Mouse (Mus musculus): ENCODE data around the gene Plk5. TPM values are rescaled to one million over a fixed set of nuclear protein-coding genes. Genes with fewer than 3 reads are reported as not detected.

Gene Plk5
- total and polyA plus RNA-seq, 3 experiments, result not detected

GRCm38 (mm10) chr10:80392687-80393086 lies 36.4 kb downstream of the Plk5 start:
- dilution Hi-C loops (cut with MboI; ENCODE audit: extremely low pct_ligation_motif_present, extremely low pct_unique_long_range_greater_than_20kb, low sequenced_read_pairs), result no loop called here
- Histone ChIP-seq H3K4me3 (replicated peaks in 1 of 3; ENCODE audit: low read depth in 2 of 3, low read length in 2 of 3, poor library complexity in 1 of 3) (no peak overlapping the region), H3K4me1 (ENCODE audit: control insufficient read depth in 1 of 2, insufficient read depth in 2 of 2) (peaks cover 23 to 50% of the 10 kb centered on the region in 2 experiments), H3K79me2 (replicated peaks; ENCODE audit: control insufficient read depth, extremely low read depth, insufficient read depth, poor library complexity, severe bottlenecking) (peaks cover 18% of the 10 kb centered on the region), H3K9ac (ENCODE audit: insufficient read depth, low read depth) (no peak overlapping the region), H3K4me2 (ENCODE audit: insufficient read depth, low read depth, poor library complexity, severe bottlenecking) (no peak overlapping the region), H3K9me3 (replicated peaks; ENCODE audit: low read length) (no peaks in the 10 kb centered on the region), H3K27me3 (replicated peaks) (no peaks in the 10 kb centered on the region), H3K27ac (ENCODE audit: insufficient read depth, low read depth) (no peak overlapping the region), H3K36me3 (replicated peaks in 1 of 2; ENCODE audit: control insufficient read depth in 1 of 2, insufficient read depth in 1 of 2, low read length in 1 of 2) (peaks cover 43 to 71% of the 10 kb centered on the region in 2 experiments)
- in situ Hi-C loops (cut with MboI; ENCODE audit: low pct_ligation_motif_present, low pct_unique_long_range_greater_than_20kb, low sequenced_read_pairs), result no loop called here
- no peak for DNase-seq (ENCODE audit: extremely low read depth)
- no peak for TF ChIP-seq KAT2A (IDR thresholded peaks at IDR 0.05; ENCODE audit: insufficient replicate concordance, low read length)
- no peak for TF ChIP-seq MYC (IDR thresholded peaks at IDR 0.05; ENCODE audit: low read depth, low read length)
- no peak for TF ChIP-seq ELF1 (IDR thresholded peaks at IDR 0.05; ENCODE audit: low read depth, low read length)
- no peak for TF ChIP-seq NRF1 (IDR thresholded peaks at IDR 0.05; ENCODE audit: low read depth, low read length)
- no peak for TF ChIP-seq ETS1 (conservative IDR thresholded peaks at IDR 0.05; ENCODE audit: low read depth, low read length)
- TF ChIP-seq SMC3 (IDR thresholded peaks at IDR 0.05; ENCODE audit: low read depth, low read length), result no peak
- TF ChIP-seq ZMIZ1 (IDR thresholded peaks at IDR 0.05; ENCODE audit: low read depth, low read length), result no peak
- TF ChIP-seq JUN (IDR thresholded peaks at IDR 0.05; ENCODE audit: insufficient read depth, low read depth, low read length), result no peak
- no peak for TF ChIP-seq ZKSCAN1 (IDR thresholded peaks at IDR 0.05; ENCODE audit: borderline replicate concordance, low read depth, low read length)
- no peak for TF ChIP-seq TCF12 (IDR thresholded peaks at IDR 0.05; ENCODE audit: low read depth, low read length)
- TF ChIP-seq RCOR1 (conservative IDR thresholded peaks at IDR 0.05; ENCODE audit: low read depth, low read length), result no peak
- no peak for TF ChIP-seq POLR2AphosphoS2 (IDR thresholded peaks at IDR 0.05; ENCODE audit: low read depth, low read length)
- TF ChIP-seq RAD21 (IDR thresholded peaks at IDR 0.05; ENCODE audit: low read depth, low read length), result no peak
- TF ChIP-seq POLR2A (IDR thresholded peaks at IDR 0.05; ENCODE audit: low read depth, low read length), result no peak
- no peak for TF ChIP-seq PAX5 (IDR thresholded peaks at IDR 0.05; ENCODE audit: low read length)
- TF ChIP-seq MAZ (IDR thresholded peaks at IDR 0.05; ENCODE audit: low read depth, low read length), result no peak
- no peak for TF ChIP-seq ZNF384 (IDR thresholded peaks at IDR 0.05; ENCODE audit: low read depth, low read length)
- no peak for TF ChIP-seq TBP (conservative IDR thresholded peaks at IDR 0.05; ENCODE audit: low read depth, low read length)

GRCm38 (mm10) chr10:80395025-80395627 lies 38.9 kb downstream of the Plk5 start:
- Histone ChIP-seq H3K9me3 (replicated peaks; ENCODE audit: low read length) (no peaks in the 10 kb centered on the region), H3K27ac (ENCODE audit: insufficient read depth, low read depth) (no peak overlapping the region), H3K4me3 (replicated peaks in 1 of 3; ENCODE audit: low read depth in 2 of 3, low read length in 2 of 3, poor library complexity in 1 of 3) (no peak overlapping the region), H3K4me1 (ENCODE audit: control insufficient read depth in 1 of 2, insufficient read depth in 2 of 2) (peaks cover 15 to 36% of the 10 kb centered on the region in 2 experiments), H3K79me2 (replicated peaks; ENCODE audit: control insufficient read depth, extremely low read depth, insufficient read depth, poor library complexity, severe bottlenecking) (peaks cover 18% of the 10 kb centered on the region), H3K36me3 (replicated peaks in 1 of 2; ENCODE audit: control insufficient read depth in 1 of 2, insufficient read depth in 1 of 2, low read length in 1 of 2) (peaks cover 43 to 64% of the 10 kb centered on the region in 2 experiments), H3K4me2 (ENCODE audit: insufficient read depth, low read depth, poor library complexity, severe bottlenecking) (no peak overlapping the region), H3K27me3 (replicated peaks) (no peaks in the 10 kb centered on the region), H3K9ac (ENCODE audit: insufficient read depth, low read depth) (no peak overlapping the region)
- no peak for DNase-seq (ENCODE audit: extremely low read depth)
- dilution Hi-C loops (cut with MboI; ENCODE audit: extremely low pct_ligation_motif_present, extremely low pct_unique_long_range_greater_than_20kb, low sequenced_read_pairs) (no loop called here), in situ Hi-C loops (cut with MboI; ENCODE audit: low pct_ligation_motif_present, low pct_unique_long_range_greater_than_20kb, low sequenced_read_pairs) (no loop called here)
- TF ChIP-seq IRF4 (IDR thresholded peaks at IDR 0.05; ENCODE audit: low read depth, low read length) (no peak), MYC (IDR thresholded peaks at IDR 0.05; ENCODE audit: low read depth, low read length) (no peak), CTCF (conservative IDR thresholded peaks at IDR 0.05 in 1 of 2, IDR thresholded peaks at IDR 0.05 in 1 of 2; ENCODE audit: low read depth in 2 of 2, low read length in 2 of 2) (no peak), ZNF384 (IDR thresholded peaks at IDR 0.05; ENCODE audit: low read depth, low read length) (no peak), JUN (IDR thresholded peaks at IDR 0.05; ENCODE audit: insufficient read depth, low read depth, low read length) (no peak), KAT2A (IDR thresholded peaks at IDR 0.05; ENCODE audit: insufficient replicate concordance, low read length) (no peak), USF2 (conservative IDR thresholded peaks at IDR 0.05; ENCODE audit: low read depth, low read length) (no peak), USF1 (IDR thresholded peaks at IDR 0.05; ENCODE audit: low read depth, low read length) (no peak), CHD2 (IDR thresholded peaks at IDR 0.05; ENCODE audit: low read length) (no peak), MAX (IDR thresholded peaks at IDR 0.05; ENCODE audit: low read length) (no peak), ZKSCAN1 (IDR thresholded peaks at IDR 0.05; ENCODE audit: borderline replicate concordance, low read depth, low read length) (no peak), NELFE (IDR thresholded peaks at IDR 0.05; ENCODE audit: low read depth, low read length) (no peak), E2F4 (IDR thresholded peaks at IDR 0.05; ENCODE audit: insufficient replicate concordance, low read depth, low read length) (no peak), MAZ (IDR thresholded peaks at IDR 0.05; ENCODE audit: low read depth, low read length) (no peak), EP300 (IDR thresholded peaks at IDR 0.05; ENCODE audit: low read length) (no peak), SIN3A (IDR thresholded peaks at IDR 0.05; ENCODE audit: low read length) (no peak), RCOR1 (conservative IDR thresholded peaks at IDR 0.05; ENCODE audit: low read depth, low read length) (no peak), POLR2A (IDR thresholded peaks at IDR 0.05; ENCODE audit: low read depth, low read length) (no peak), TBP (conservative IDR thresholded peaks at IDR 0.05; ENCODE audit: low read depth, low read length) (no peak)

Data from CH12.LX (cell line).